Comparison of ENCODE assay signal across 8 mouse cellular contexts in genomic region chr14:73502591-73503184, GRCm38 (mm10). TPM values are rescaled to one million over a fixed set of nuclear protein-coding genes. Genes with fewer than 3 reads are reported as not detected.
DNase-seq lines count a peak whose midpoint lies in the region; ATAC-seq lines count a peak whose summit lies in the region.

No protein-coding gene starts in this region.

- ATAC-seq in forebrain, embryonic 16.5 days, result peak; percentile 69
- peak; percentile 90 for ATAC-seq in hindbrain, embryonic 16.5 days
- ATAC-seq in neural tube, embryonic 11.5 days (ENCODE audit: insufficient read depth, low FRiP score, low TSS enrichment), result peak; percentile 83

- H3K4me3 ChIP-seq in forebrain, embryonic 16.5 days (replicated peaks; ENCODE audit: low read length), result no peak overlapping the region
- H3K4me3 ChIP-seq in hindbrain, embryonic 16.5 days (ENCODE audit: low read length), result no peak overlapping the region
- H3K4me3 ChIP-seq in neural tube, embryonic 11.5 days (ENCODE audit: low read depth, low read length), result no peak overlapping the region

- intact Hi-C loops in left cerebral cortex, postnatal 25 days (cut with DNase I), result loop anchor here (10.0 kb wide), 1 partner anchor 398 kb away; no protein-coding TSS in a partner anchor
- intact Hi-C loops in gastrocnemius, postnatal 14 days (cut with DNase I; ENCODE audit: low total_unique reads), result no loop called here

- 12% methylated on average over 7 of the region's 7 CpGs for WGBS in forebrain, embryonic 16.5 days
- 31% methylated on average over 7 of the region's 7 CpGs for WGBS in hindbrain, embryonic 16.5 days
- WGBS in neural tube, embryonic 11.5 days, result 30% methylated on average over 7 of the region's 7 CpGs

- peak; percentile 11 to 22 for DNase-seq in left cerebral cortex, postnatal 25 days (ENCODE audit: low spot score in 2 of 2)
- no peak for DNase-seq in left cerebral cortex, adult 18-20 months (ENCODE audit: low spot score in 2 of 2)
- DNase-seq in cerebellum, adult 11-12 months, result peak; percentile 62
- DNase-seq in neural tube, embryonic 11.5 days (ENCODE audit: low spot score), result peak; percentile 55
- no peak for DNase-seq in gastrocnemius, postnatal 14 days
- DNase-seq in thymus, postnatal 4 days, result no peak

- H3K4me2 ChIP-seq in forebrain, embryonic 16.5 days (ENCODE audit: low read length), result no peak overlapping the region
- H3K4me2 ChIP-seq in hindbrain, embryonic 16.5 days (ENCODE audit: low read length), result no peak overlapping the region
- no peak overlapping the region for H3K4me2 ChIP-seq in neural tube, embryonic 11.5 days (ENCODE audit: low read depth)

- H3K27me3 ChIP-seq in forebrain, embryonic 16.5 days (replicated peaks; ENCODE audit: control insufficient read depth, insufficient read depth, low read length), result no peaks in the 10 kb centered on the region
- H3K27me3 ChIP-seq in hindbrain, embryonic 16.5 days (replicated peaks; ENCODE audit: control insufficient read depth, insufficient read depth, low read length), result no peaks in the 10 kb centered on the region
- H3K27me3 ChIP-seq in neural tube, embryonic 11.5 days (ENCODE audit: control insufficient read depth, insufficient read depth, low read length), result no peaks in the 10 kb centered on the region

- no peaks in the 10 kb centered on the region for H3K36me3 ChIP-seq in forebrain, embryonic 16.5 days (ENCODE audit: control insufficient read depth, insufficient read depth)
- H3K36me3 ChIP-seq in hindbrain, embryonic 16.5 days (ENCODE audit: control insufficient read depth, insufficient read depth, low read length), result no peaks in the 10 kb centered on the region
- H3K36me3 ChIP-seq in neural tube, embryonic 11.5 days (ENCODE audit: control insufficient read depth, insufficient read depth, low read length), result no peaks in the 10 kb centered on the region

- H3K9me3 ChIP-seq in forebrain, embryonic 16.5 days (ENCODE audit: control insufficient read depth, low read length), result no peaks in the 10 kb centered on the region
- no peaks in the 10 kb centered on the region for H3K9me3 ChIP-seq in hindbrain, embryonic 16.5 days (ENCODE audit: control insufficient read depth, low read length)
- H3K9me3 ChIP-seq in neural tube, embryonic 11.5 days (ENCODE audit: control insufficient read depth, low read length), result no peaks in the 10 kb centered on the region

- H3K4me1 ChIP-seq in forebrain, embryonic 16.5 days (replicated peaks; ENCODE audit: control insufficient read depth, insufficient read depth, low read length), result peaks cover 19% of the 10 kb centered on the region
- H3K4me1 ChIP-seq in hindbrain, embryonic 16.5 days (ENCODE audit: control insufficient read depth, insufficient read depth, low read depth, low read length), result 0 out of 2 replicates have a peak, but pooled peaks cover 2% of the 10 kb centered on the region
- H3K4me1 ChIP-seq in neural tube, embryonic 11.5 days (ENCODE audit: control insufficient read depth, insufficient read depth, low read length), result 0 out of 2 replicates have a peak, but pooled peaks cover 3% of the 10 kb centered on the region

- H3K9ac ChIP-seq in forebrain, embryonic 16.5 days (replicated peaks; ENCODE audit: low read depth, low read length), result no peak overlapping the region
- H3K9ac ChIP-seq in hindbrain, embryonic 16.5 days (ENCODE audit: low read depth, low read length), result no peak overlapping the region
- H3K9ac ChIP-seq in neural tube, embryonic 11.5 days (ENCODE audit: low read length), result no peak overlapping the region

- H3K27ac ChIP-seq in forebrain, embryonic 16.5 days (ENCODE audit: low read length), result peak overlapping the region; percentile 77
- H3K27ac ChIP-seq in hindbrain, embryonic 16.5 days (ENCODE audit: low read depth, low read length), result peak overlapping the region; percentile 58
- H3K27ac ChIP-seq in neural tube, embryonic 11.5 days (ENCODE audit: low read depth, low read length), result 0 out of 2 replicates have a peak overlapping the region, but pooled peaks have one; percentile 27

RNA-seq across cellular contexts. Expression of gene Med4, which starts 7.1 kb away (rescaled TPM):
- 10 to 100 TPM; 26.5 to 27.5 TPM for total RNA-seq in left cerebral cortex, postnatal 25 days (2021)
- total RNA-seq in left cerebral cortex, adult 18-20 months (2021), result 10 to 100 TPM; 28.3 to 32.3 TPM
- polyA plus RNA-seq in forebrain, embryonic 16.5 days (2015; fragmentation: Nextera tagmentation; extraction: Ambion mirVana), result 106 and 110 TPM in 2 replicates
- 77.8 and 78.9 TPM in 2 replicates for polyA plus RNA-seq in hindbrain, embryonic 16.5 days (2015; fragmentation: Nextera tagmentation; extraction: Ambion mirVana)
- 96.7 and 101 TPM in 2 replicates for polyA plus RNA-seq in neural tube, embryonic 11.5 days (2014; fragmentation: Nextera tagmentation; extraction: Ambion mirVana)
- 10 to 100 TPM; 13.9 TPM for total RNA-seq in gastrocnemius, postnatal 14 days (2021)

RNA-seq across cellular contexts. Expression of gene Sucla2, which starts 22.4 kb away (rescaled TPM):
- 100 to 1,000 TPM; 146 to 164 TPM for total RNA-seq in left cerebral cortex, postnatal 25 days (2021)
- 100 to 1,000 TPM; 150 to 160 TPM for total RNA-seq in left cerebral cortex, adult 18-20 months (2021)
- 108 and 110 TPM in 2 replicates for polyA plus RNA-seq in forebrain, embryonic 16.5 days (2015; fragmentation: Nextera tagmentation; extraction: Ambion mirVana)
- polyA plus RNA-seq in hindbrain, embryonic 16.5 days (2015; fragmentation: Nextera tagmentation; extraction: Ambion mirVana), result 131 and 145 TPM in 2 replicates
- polyA plus RNA-seq in neural tube, embryonic 11.5 days (2014; fragmentation: Nextera tagmentation; extraction: Ambion mirVana), result 112 and 117 TPM in 2 replicates
- 100 to 1,000 TPM; 474 to 606 TPM for total RNA-seq in gastrocnemius, postnatal 14 days (2021)

RNA-seq across cellular contexts. Expression of gene Nudt15, which starts 45.4 kb away (rescaled TPM):
- total RNA-seq in left cerebral cortex, postnatal 25 days (2021), result 1 to 10 TPM; 4.5 to 6.4 TPM
- 1 to 10 TPM; 5.0 to 5.9 TPM for total RNA-seq in left cerebral cortex, adult 18-20 months (2021)
- polyA plus RNA-seq in forebrain, embryonic 16.5 days (2015; fragmentation: Nextera tagmentation; extraction: Ambion mirVana), result 7.1 and 7.6 TPM in 2 replicates
- 8.5 and 9.7 TPM in 2 replicates for polyA plus RNA-seq in hindbrain, embryonic 16.5 days (2015; fragmentation: Nextera tagmentation; extraction: Ambion mirVana)
- 9.9 and 13.1 TPM in 2 replicates for polyA plus RNA-seq in neural tube, embryonic 11.5 days (2014; fragmentation: Nextera tagmentation; extraction: Ambion mirVana)
- 1 to 10 TPM; 6.2 to 8.5 TPM for total RNA-seq in gastrocnemius, postnatal 14 days (2021)

Comparison
In these comparisons a context has a peak if more than half of its experiments do, and no peak if none do; other contexts are left out.
1. DNase-seq: peak in left cerebral cortex, postnatal 25 days (2 of 2), cerebellum, adult 11-12 months (single experiment) and neural tube, embryonic 11.5 days (single experiment); none in left cerebral cortex, adult 18-20 months (0 of 2), gastrocnemius, postnatal 14 days (single experiment) and thymus, postnatal 4 days (single experiment).
2. H3K27ac ChIP-seq: peak in every context shown above with its lines; median percentile 77 in forebrain, embryonic 16.5 days; 58 in hindbrain, embryonic 16.5 days; 27 in neural tube, embryonic 11.5 days.
3. Peak in every context shown above with its lines, with median percentiles within 50 percentile points of each other: ATAC-seq.